Mouse (Mus musculus): Measurements from ENCODE around the gene Gm49403. TPM values are rescaled to one million over a fixed set of nuclear protein-coding genes. Genes with fewer than 3 reads are reported as not detected.

The Gm49403 gene
- polyA plus RNA-seq, 1 experiment = not detected

- Histone ChIP-seq H3K4me1 (ENCODE audit: control insufficient read depth, insufficient read depth, low read length) (peaks cover 5% of the 10 kb centered on the region; the same call in 1 of the 2 replicates), H3K4me3 (replicated peaks; ENCODE audit: extremely low read depth, low read depth, low read length) (no peak overlapping the region)
- TF ChIP-seq CTCF (IDR thresholded peaks at IDR 0.05; ENCODE audit: insufficient read depth, low read length) (no peak), POLR2A (IDR thresholded peaks at IDR 0.05; ENCODE audit: borderline replicate concordance, extremely low read depth, low read depth, low read length) (no peak)
- WGBS = 89% methylated on average over 5 of the region's 5 CpGs
- DNase-seq = no peak
Observed at GRCm38 (mm10) chr19:8903412-8903811, 19.7 kb downstream of the Gm49403 start.

DNA sequence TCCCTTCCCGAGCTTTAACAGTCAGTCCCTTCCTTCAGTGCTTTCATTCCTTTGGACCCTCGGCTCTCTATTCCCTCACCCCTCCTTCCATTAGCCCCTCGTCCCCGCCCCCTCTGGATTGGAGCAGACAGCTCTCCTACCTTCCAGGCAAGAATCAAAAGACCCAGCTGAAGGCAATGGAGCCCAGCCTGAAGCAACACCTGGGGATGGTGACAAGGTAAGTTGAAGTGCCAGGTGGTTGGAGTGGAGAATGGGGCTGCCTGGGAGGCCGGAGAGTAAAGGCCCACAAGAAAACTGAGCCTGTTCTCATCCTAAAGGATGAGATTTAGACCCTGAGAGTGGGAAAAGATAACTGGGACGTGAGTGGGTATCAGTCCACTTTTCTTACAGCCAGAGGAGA is 24.8 kb downstream of the Gm49403 start:
- no peak for DNase-seq
- 91% methylated on average over 6 of the region's 6 CpGs for WGBS
- no peaks in the 10 kb centered on the region for H3K4me1 ChIP-seq (ENCODE audit: control insufficient read depth, insufficient read depth, low read length)
- TF ChIP-seq POLR2A (IDR thresholded peaks at IDR 0.05; ENCODE audit: borderline replicate concordance, extremely low read depth, low read depth, low read length) (no peak), CTCF (IDR thresholded peaks at IDR 0.05; ENCODE audit: insufficient read depth, low read length) (no peak)
- no peak overlapping the region for H3K4me3 ChIP-seq (replicated peaks; ENCODE audit: extremely low read depth, low read depth, low read length)

DNA sequence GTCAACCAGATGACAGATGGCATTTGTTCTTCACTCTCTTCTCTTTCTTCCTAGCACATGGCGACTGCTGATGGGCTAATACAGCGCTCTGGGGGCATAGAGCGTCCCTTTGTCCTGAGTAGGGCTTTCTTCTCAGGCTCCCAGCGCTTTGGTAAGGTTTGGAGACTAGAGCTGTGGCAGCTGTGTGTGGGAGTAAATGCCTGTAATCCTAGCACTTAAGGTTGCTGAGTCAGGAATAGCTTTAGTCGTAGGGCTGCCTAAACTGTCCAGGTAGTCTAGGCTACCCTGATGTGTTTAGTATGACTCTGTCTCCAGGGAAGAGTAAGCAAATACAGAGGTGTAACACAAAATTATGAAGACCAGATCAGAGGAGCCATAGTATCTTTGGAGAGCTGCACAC is 28.1 kb downstream of the Gm49403 start:
- WGBS = 97% methylated on average over 5 of the region's 5 CpGs
- no peak overlapping the region for H3K4me3 ChIP-seq (replicated peaks; ENCODE audit: extremely low read depth, low read depth, low read length)
- no peaks in the 10 kb centered on the region for H3K4me1 ChIP-seq (ENCODE audit: control insufficient read depth, insufficient read depth, low read length)
- TF ChIP-seq POLR2A (IDR thresholded peaks at IDR 0.05; ENCODE audit: borderline replicate concordance, extremely low read depth, low read depth, low read length) (no peak), CTCF (IDR thresholded peaks at IDR 0.05; ENCODE audit: insufficient read depth, low read length) (no peak)
- no peak for DNase-seq

GRCm38 (mm10) chr19:8914212-8914611 is 30.5 kb downstream of the Gm49403 start:
- WGBS = 96% methylated on average over 3 of the region's 3 CpGs
- TF ChIP-seq CTCF (IDR thresholded peaks at IDR 0.05; ENCODE audit: insufficient read depth, low read length) (no peak), POLR2A (IDR thresholded peaks at IDR 0.05; ENCODE audit: borderline replicate concordance, extremely low read depth, low read depth, low read length) (no peak)
- H3K4me1 ChIP-seq (ENCODE audit: control insufficient read depth, insufficient read depth, low read length) = no peaks in the 10 kb centered on the region
- DNase-seq = no peak
- no peak overlapping the region for H3K4me3 ChIP-seq (replicated peaks; ENCODE audit: extremely low read depth, low read depth, low read length)

DNA sequence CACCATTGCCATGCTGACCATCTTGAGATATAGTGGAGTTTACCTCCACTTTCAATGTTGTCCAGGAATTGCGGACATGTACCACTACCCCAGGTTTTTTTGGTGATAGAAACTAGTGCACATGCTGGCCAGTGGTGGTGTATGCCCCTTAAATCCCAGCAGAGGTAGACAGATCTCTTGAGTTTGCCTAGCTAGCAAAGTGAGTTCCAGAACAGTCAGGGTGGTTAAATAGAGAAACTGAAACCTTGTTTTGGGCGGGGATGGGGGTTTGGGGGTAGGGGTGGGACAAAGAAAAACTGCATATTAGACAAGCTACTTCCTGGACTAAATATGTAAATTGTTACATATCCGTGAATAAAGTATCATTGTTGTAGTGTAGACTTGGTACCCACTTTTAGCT is 35.3 kb downstream of the Gm49403 start:
- Histone ChIP-seq H3K4me3 (replicated peaks; ENCODE audit: extremely low read depth, low read depth, low read length) (no peak overlapping the region), H3K4me1 (ENCODE audit: control insufficient read depth, insufficient read depth, low read length) (peaks cover 5% of the 10 kb centered on the region)
- no peak for DNase-seq
- no peak for TF ChIP-seq CTCF (IDR thresholded peaks at IDR 0.05; ENCODE audit: insufficient read depth, low read length)
- TF ChIP-seq POLR2A (IDR thresholded peaks at IDR 0.05; ENCODE audit: borderline replicate concordance, extremely low read depth, low read depth, low read length) = no peak
- 85% methylated on average over 3 of the region's 3 CpGs for WGBS

DNA sequence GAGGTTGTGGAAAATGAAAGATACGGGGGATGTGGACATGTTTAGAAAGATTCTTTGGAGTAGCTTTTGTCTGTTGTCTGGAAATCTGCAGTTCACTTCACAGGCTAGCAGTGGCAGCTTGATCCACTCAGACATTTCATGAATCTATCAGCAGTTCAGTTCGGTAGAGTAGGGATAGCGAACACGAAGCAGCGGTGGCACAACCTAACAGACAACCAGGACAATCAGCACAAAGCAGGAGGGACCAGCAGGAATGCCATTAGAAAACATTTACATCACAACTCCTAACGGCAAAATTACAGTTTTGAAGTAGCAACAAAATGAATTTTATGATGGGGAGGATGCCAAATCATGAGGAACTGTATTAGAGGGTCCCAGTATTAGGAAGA is 35.9 kb downstream of the Gm49403 start:
- Histone ChIP-seq H3K4me1 (ENCODE audit: control insufficient read depth, insufficient read depth, low read length) (peaks cover 5% of the 10 kb centered on the region), H3K4me3 (replicated peaks; ENCODE audit: extremely low read depth, low read depth, low read length) (no peak overlapping the region)
- DNase-seq = no peak
- no peak for TF ChIP-seq POLR2A (IDR thresholded peaks at IDR 0.05; ENCODE audit: borderline replicate concordance, extremely low read depth, low read depth, low read length)
- no peak for TF ChIP-seq CTCF (IDR thresholded peaks at IDR 0.05; ENCODE audit: insufficient read depth, low read length)
- 68% methylated on average over 6 of the region's 6 CpGs for WGBS

GRCm38 (mm10) chr19:8920073-8920736 is 36.5 kb downstream of the Gm49403 start, which contains the start of gene B3gat3:
TSS of gene B3gat3 (plus strand) at chr19:8920374.
- Histone ChIP-seq H3K4me3 (replicated peaks; ENCODE audit: extremely low read depth, low read depth, low read length) (peak within 1 kb of the TSS; percentile 79), H3K4me1 (ENCODE audit: control insufficient read depth, insufficient read depth, low read length) (peaks cover 5% of the 10 kb centered on the region)
- WGBS = 2% methylated on average over 50 of the region's 50 CpGs
- peak; percentile 96 for TF ChIP-seq POLR2A (IDR thresholded peaks at IDR 0.05; ENCODE audit: borderline replicate concordance, extremely low read depth, low read depth, low read length)
- TF ChIP-seq CTCF (IDR thresholded peaks at IDR 0.05; ENCODE audit: insufficient read depth, low read length) = no peak
- peak; percentile 97 for DNase-seq

DNA sequence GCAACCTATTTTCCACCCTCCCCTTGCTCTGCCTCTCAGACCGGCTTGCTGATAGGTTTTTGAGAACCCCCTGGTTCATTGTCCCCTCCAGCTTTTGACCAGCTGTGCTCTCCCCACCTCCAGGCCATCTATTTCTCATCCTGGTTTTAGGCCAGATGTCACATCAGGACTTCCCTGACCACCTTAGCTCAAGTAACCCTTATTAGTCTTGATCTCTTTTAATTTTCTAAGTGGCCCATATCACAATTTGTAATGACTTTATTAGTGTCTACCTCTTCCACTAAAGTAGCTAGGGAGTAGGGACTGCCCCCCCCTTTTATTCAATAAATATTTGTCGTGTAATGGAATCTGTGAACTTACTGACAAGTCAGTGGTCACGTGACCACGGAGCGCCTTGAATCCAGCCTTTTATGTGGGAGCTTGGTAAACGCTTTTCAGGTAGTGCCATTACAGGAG is 37.1 kb downstream of the Gm49403 start:
- no peak for DNase-seq
- Histone ChIP-seq H3K4me3 (replicated peaks; ENCODE audit: extremely low read depth, low read depth, low read length) (peak overlapping the region; percentile 79), H3K4me1 (ENCODE audit: control insufficient read depth, insufficient read depth, low read length) (peaks cover 5% of the 10 kb centered on the region)
- 2% methylated on average over 6 of the region's 6 CpGs for WGBS
- TF ChIP-seq POLR2A (IDR thresholded peaks at IDR 0.05; ENCODE audit: borderline replicate concordance, extremely low read depth, low read depth, low read length) = no peak
- no peak for TF ChIP-seq CTCF (IDR thresholded peaks at IDR 0.05; ENCODE audit: insufficient read depth, low read length)

DNA sequence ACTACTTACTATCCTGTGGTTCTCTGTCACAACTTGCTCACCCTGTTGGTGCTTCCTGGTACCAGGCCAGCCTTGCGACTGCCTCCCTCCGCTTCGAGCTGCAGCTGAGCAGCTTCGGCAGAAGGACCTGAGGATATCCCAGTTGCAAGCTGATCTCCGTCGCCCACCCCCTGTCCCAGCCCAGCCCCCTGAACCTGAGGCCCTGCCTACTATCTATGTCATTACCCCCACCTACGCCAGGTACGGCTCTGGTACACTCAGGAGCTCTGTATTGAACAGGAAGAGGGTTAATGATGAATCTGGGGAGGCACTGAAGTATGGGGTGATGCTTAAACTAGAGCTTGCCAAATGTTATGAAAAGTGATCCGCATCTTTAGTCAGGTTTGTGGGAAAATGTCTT is 38.0 kb downstream of the Gm49403 start:
- WGBS = 70% methylated on average over 9 of the region's 9 CpGs
- DNase-seq = no peak
- Histone ChIP-seq H3K4me3 (replicated peaks; ENCODE audit: extremely low read depth, low read depth, low read length) (no peak overlapping the region), H3K4me1 (ENCODE audit: control insufficient read depth, insufficient read depth, low read length) (peaks cover 5% of the 10 kb centered on the region)
- TF ChIP-seq POLR2A (IDR thresholded peaks at IDR 0.05; ENCODE audit: borderline replicate concordance, extremely low read depth, low read depth, low read length) = no peak

DNA sequence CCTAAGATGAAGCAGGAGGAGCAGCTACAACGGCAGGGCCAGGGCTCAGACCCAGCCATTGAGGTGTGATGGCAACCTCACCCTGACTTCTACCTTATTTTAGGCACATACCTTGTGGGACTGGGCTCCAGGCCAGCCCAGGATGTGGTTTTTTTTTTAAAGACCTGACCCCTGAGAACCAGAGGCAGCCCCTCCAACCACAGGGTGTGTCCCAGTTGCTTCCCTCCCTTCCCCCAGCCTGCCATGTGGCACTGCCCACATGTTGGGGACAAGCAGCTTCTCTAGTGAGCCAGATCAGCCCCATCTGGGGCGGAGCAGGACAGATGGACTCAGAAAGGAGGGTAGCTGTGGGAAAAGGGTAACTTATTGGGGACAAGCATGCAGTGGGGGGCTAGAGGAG is 43.0 kb downstream of the Gm49403 start:
- Histone ChIP-seq H3K4me1 (ENCODE audit: control insufficient read depth, insufficient read depth, low read length) (peaks cover 9% of the 10 kb centered on the region), H3K4me3 (replicated peaks; ENCODE audit: extremely low read depth, low read depth, low read length) (no peak overlapping the region)
- 80% methylated on average over 2 of the region's 2 CpGs for WGBS
- no peak for DNase-seq
- TF ChIP-seq CTCF (IDR thresholded peaks at IDR 0.05; ENCODE audit: insufficient read depth, low read length) (no peak), POLR2A (IDR thresholded peaks at IDR 0.05; ENCODE audit: borderline replicate concordance, extremely low read depth, low read depth, low read length) (no peak)

Measured in lung, adult 2 months (tissue).